Mouse (Mus musculus) CD4-positive naive resting alpha-beta T cell, adult 57 days (primary cell): Measurements from ENCODE around the gene 4930486L24Rik. TPM values are rescaled to one million over a fixed set of nuclear protein-coding genes. Genes with fewer than 3 reads are reported as not detected.

ENCODE experiments used
- total RNA-seq: library from RNA; stranded (reverse); gene quantifications from one replicate; pipeline ENCODE4 v1.2.4, GENCODE M21; 2023

Gene 4930486L24Rik
- 7.5 TPM for total RNA-seq

GRCm38 (mm10) chr13:60864281-60864680 is at the start of gene 4930486L24Rik:
Gene 4930486L24Rik (minus strand): TSS chr13:60864475.

GRCm38 (mm10) chr13:60904780-60905179 is 40.5 kb upstream of the 4930486L24Rik start, which contains the start of gene Tpbpb:
Gene Tpbpb (minus strand): TSS chr13:60904880.

GRCm38 (mm10) chr13:60897328-60897727 is 33.1 kb upstream of the 4930486L24Rik start, which contains the start of gene Ctla2b:
Gene Ctla2b (minus strand): TSS chr13:60897447.

GRCm38 (mm10) chr13:60896794-60897193 is 32.5 kb upstream of the 4930486L24Rik start, which contains the start of gene Gm49392:
Gene Gm49392 (minus strand): TSS chr13:60896894.

GRCm38 (mm10) chr13:60802749-60803148 is 61.5 kb downstream of the 4930486L24Rik start, which contains the start of gene Ctsll3:
Gene Ctsll3 (minus strand): TSS chr13:60802849.

Other genes starting within 250 kb of the 4930486L24Rik start
- not detected for gene BC051665, start 78.1 kb downstream of the 4930486L24Rik start, total RNA-seq
- not detected for gene Ctsll3, start 61.6 kb downstream of the 4930486L24Rik start, total RNA-seq
- 1.6 TPM for gene Gm49392, start 32.4 kb upstream of the 4930486L24Rik start, total RNA-seq
- gene Ctla2b, start 33.0 kb upstream of the 4930486L24Rik start, total RNA-seq = 10.8 TPM
- not detected for gene Tpbpb, start 40.4 kb upstream of the 4930486L24Rik start, total RNA-seq
- gene Gm49393, start 71.1 kb upstream of the 4930486L24Rik start, total RNA-seq = not detected
- gene Gm49391, start 72.1 kb upstream of the 4930486L24Rik start, total RNA-seq = not detected
- gene Ctla2a, start 72.2 kb upstream of the 4930486L24Rik start, total RNA-seq = 48.4 TPM
- not detected for gene Tpbpa, start 77.5 kb upstream of the 4930486L24Rik start, total RNA-seq
- not detected for gene Ctsj, start 141.5 kb upstream of the 4930486L24Rik start, total RNA-seq
- not detected for gene Ctsq, start 176.2 kb upstream of the 4930486L24Rik start, total RNA-seq